Mouse (Mus musculus) heart, adult 2 months (tissue): ENCODE measurements around the gene Arhgap25. TPM values are rescaled to one million over a fixed set of nuclear protein-coding genes. Genes with fewer than 3 reads are reported as not detected.
A peak's percentile ranks its signal among the peaks of the same experiment; 100 is the strongest.

ENCODE experiments used
- DNase-seq, 2 experiments: peaks; one replicate each; pipeline ENCODE4 v3.0.0; 2021
- H3K27ac ChIP-seq: fragments of 200-600 bp; 2 replicates; pipeline ENCODE4 v1.8.1; 2022
- H3K27me3 ChIP-seq: fragments of 200-500 bp; 2 replicates; pipeline ENCODE4 v1.6.1; 2012; ENCODE audit warnings: mild to moderate bottlenecking, low read length, inconsistent platforms, mixed read lengths; ENCODE audit not compliant: control insufficient read depth, insufficient read depth
- H3K36me3 ChIP-seq: fragments of 200-500 bp; 2 replicates; pipeline ENCODE4 v1.6.1; 2012; ENCODE audit warnings: low read length, inconsistent platforms; ENCODE audit not compliant: control insufficient read depth, insufficient read depth
- H3K4me1 ChIP-seq: fragments of 200-500 bp; 2 replicates; pipeline ENCODE4 v1.6.1; 2011; ENCODE audit warnings: low read length; ENCODE audit not compliant: control insufficient read depth, insufficient read depth
- H3K4me3 ChIP-seq: fragments of 200-600 bp; 2 replicates; pipeline ENCODE4 v1.8.1; 2022
- H3K79me2 ChIP-seq: fragments of 200-500 bp; replicated peaks from 2 replicates; pipeline ENCODE4 v1.6.1; 2012; ENCODE audit warnings: mild to moderate bottlenecking, inconsistent platforms, low read length, moderate library complexity, mixed read lengths; ENCODE audit not compliant: control insufficient read depth, insufficient read depth
- H3K9ac ChIP-seq: fragments of 200-500 bp; 2 replicates; pipeline ENCODE4 v1.6.1; 2012; ENCODE audit warnings: low read depth, mild to moderate bottlenecking, control low read depth, inconsistent platforms, low read length, mixed read lengths
- CTCF ChIP-seq: fragments of 200-600 bp; IDR thresholded peaks from 2 replicates; pipeline ENCODE4 v1.8.1; 2022; ENCODE audit warnings: antibody characterized with exemption, mild to moderate bottlenecking, moderate library complexity
- EP300 ChIP-seq: fragments of 200-500 bp; IDR thresholded peaks from 2 replicates; pipeline ENCODE4 v1.6.1; 2011; ENCODE audit warnings: low read depth, low read length, control low read depth; ENCODE audit not compliant: insufficient read depth
- POLR2A ChIP-seq: fragments of 200-500 bp; IDR thresholded peaks from 2 replicates; pipeline ENCODE4 v1.6.1; 2011; ENCODE audit warnings: mild to moderate bottlenecking, low read depth, low read length, control low read depth; ENCODE audit not compliant: insufficient read depth
- WGBS: fragments of 180-500 bp; shearing (Covaris S2); methylation state at CpG from one replicate; pipeline ENCODE4 v1.1.7; 2018; 5-methylcytosine and 5-hydroxymethylcytosine counted together
- intact Hi-C: fragments of 180-260 bp; cut with DNase I; formaldehyde crosslinking; loops from one replicate; pipeline ENCODE4 v1.15.1; 2025
- polyA plus RNA-seq: library from polyadenylated mRNA; depleted of rRNA; stranded (reverse); fragments of >200 nt; gene quantifications from 2 replicates; pipeline ENCODE4 v1.2.3, GENCODE M21; 2012
- total RNA-seq, 2 experiments: library from RNA; stranded (reverse); gene quantifications; 2 replicates each; pipeline ENCODE4 v1.2.3; 2021

Arhgap25 gene
- total and polyA plus RNA-seq, 3 experiments, result 1.8 to 3.8 (median 3.2) TPM

- no peak for TF ChIP-seq EP300
- no peak for TF ChIP-seq POLR2A
- TF ChIP-seq CTCF, result no peak
- Histone ChIP-seq H3K4me3 (no peak overlapping the region), H3K27me3 (no peaks in the 10 kb centered on the region), H3K36me3 (no peaks in the 10 kb centered on the region), H3K4me1 (no peaks in the 10 kb centered on the region), H3K9ac (no peak overlapping the region), H3K79me2 (no peaks in the 10 kb centered on the region), H3K27ac (no peak overlapping the region)
- intact Hi-C loops, result no loop called here
- 73% methylated on average over 5 of the region's 5 CpGs for WGBS
- no peak for DNase-seq
These were observed 4.6 kb upstream of the Arhgap25 start for GRCm38 (mm10) chr6:87537678-87538077.

- intact Hi-C loops, result no loop called here
These were observed 3.2 kb upstream of the Arhgap25 start for GRCm38 (mm10) chr6:87536270-87536669.

GRCm38 (mm10) chr6:87535651-87536050 lies 2.6 kb upstream of the Arhgap25 start:
- intact Hi-C loops, result no loop called here
- H3K4me1 ChIP-seq, result no peaks in the 10 kb centered on the region
- no peaks in the 10 kb centered on the region for H3K27me3 ChIP-seq
- no peak overlapping the region for H3K4me3 ChIP-seq
- TF ChIP-seq CTCF (no peak), EP300 (no peak), POLR2A (no peak)
- H3K36me3 ChIP-seq, result no peaks in the 10 kb centered on the region
- H3K79me2 ChIP-seq, result no peaks in the 10 kb centered on the region
- no peak overlapping the region for H3K27ac ChIP-seq
- no peak overlapping the region for H3K9ac ChIP-seq
- DNase-seq, result no peak
- 36% methylated on average over 9 of the region's 9 CpGs for WGBS

More at GRCm38 (mm10) chr6:87536270-87536669, 3.2 kb upstream of the Arhgap25 start:
- TF ChIP-seq EP300 (no peak), POLR2A (no peak), CTCF (no peak)
- DNase-seq, result no peak
- H3K27ac ChIP-seq, result no peak overlapping the region
- H3K27me3 ChIP-seq, result no peaks in the 10 kb centered on the region
- no peaks in the 10 kb centered on the region for H3K36me3 ChIP-seq
- H3K4me1 ChIP-seq, result no peaks in the 10 kb centered on the region
- WGBS, result 76% methylated on average over 8 of the region's 8 CpGs
- no peaks in the 10 kb centered on the region for H3K79me2 ChIP-seq
- no peak overlapping the region for H3K9ac ChIP-seq
- no peak overlapping the region for H3K4me3 ChIP-seq

GRCm38 (mm10) chr6:87534855-87535575 lies 2.0 kb upstream of the Arhgap25 start:
- Histone ChIP-seq H3K4me1 (no peaks in the 10 kb centered on the region), H3K79me2 (no peaks in the 10 kb centered on the region), H3K9ac (no peak overlapping the region), H3K36me3 (no peaks in the 10 kb centered on the region), H3K27me3 (no peaks in the 10 kb centered on the region), H3K27ac (no peak overlapping the region), H3K4me3 (no peak overlapping the region)
- TF ChIP-seq CTCF (no peak), POLR2A (no peak), EP300 (no peak)
- 50% methylated on average over 9 of the region's 9 CpGs for WGBS
- DNase-seq, result peak in 1 of 2 experiments; percentile 27
- intact Hi-C loops, result no loop called here

- no peak overlapping the region for H3K27ac ChIP-seq
- H3K36me3 ChIP-seq, result no peaks in the 10 kb centered on the region
- intact Hi-C loops, result no loop called here
- WGBS, result 85% methylated on average over 2 of the region's 2 CpGs
- no peak overlapping the region for H3K4me3 ChIP-seq
- no peaks in the 10 kb centered on the region for H3K79me2 ChIP-seq
- H3K4me1 ChIP-seq, result no peaks in the 10 kb centered on the region
- no peaks in the 10 kb centered on the region for H3K27me3 ChIP-seq
- DNase-seq, result no peak
- TF ChIP-seq EP300 (no peak), CTCF (no peak), POLR2A (no peak)
- H3K9ac ChIP-seq, result no peak overlapping the region
These were observed 1.5 kb downstream of the Arhgap25 start for GRCm38 (mm10) chr6:87531456-87532015.

- H3K27me3 ChIP-seq, result no peaks in the 10 kb centered on the region
- TF ChIP-seq POLR2A (no peak), EP300 (no peak), CTCF (no peak)
- H3K9ac ChIP-seq, result no peak overlapping the region
- H3K79me2 ChIP-seq, result no peaks in the 10 kb centered on the region
- intact Hi-C loops, result no loop called here
- no peak overlapping the region for H3K4me3 ChIP-seq
- H3K4me1 ChIP-seq, result no peaks in the 10 kb centered on the region
- no peak overlapping the region for H3K27ac ChIP-seq
- 71% methylated on average over 2 of the region's 2 CpGs for WGBS
- no peak for DNase-seq
- H3K36me3 ChIP-seq, result no peaks in the 10 kb centered on the region
These were observed 2.7 kb downstream of the Arhgap25 start for GRCm38 (mm10) chr6:87530386-87530785.
